Mouse (Mus musculus) spleen, adult 18-20 months (tissue): Measurements from ENCODE around the gene Lrrfip2.

ENCODE experiments used
- DNase-seq, 2 experiments: peaks; one replicate each; pipeline ENCODE4 v3.0.0; 2022; ENCODE audit warnings: mixed read lengths in 2 of 2

Gene Lrrfip2

DNA sequence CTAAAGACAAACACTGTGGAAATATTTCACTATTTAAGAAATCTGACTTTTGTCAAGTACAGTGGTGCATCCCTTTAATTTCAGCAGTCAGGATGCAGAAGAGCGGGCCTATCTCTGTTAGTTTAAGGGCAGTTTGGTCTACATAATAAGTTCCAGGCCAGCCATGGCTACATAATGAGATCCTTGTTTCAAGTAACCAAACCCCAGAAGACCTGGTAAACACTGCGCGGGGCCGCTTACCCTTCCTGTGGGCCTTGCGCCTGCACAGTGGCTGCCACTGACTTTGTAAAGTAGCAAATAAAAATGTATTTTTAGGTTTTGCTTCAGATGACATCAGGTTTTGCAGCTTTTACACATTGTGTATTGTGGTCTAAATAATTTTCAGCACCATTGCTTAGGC lies 106.0 kb downstream of the Lrrfip2 start:
- DNase-seq = no peak

DNA sequence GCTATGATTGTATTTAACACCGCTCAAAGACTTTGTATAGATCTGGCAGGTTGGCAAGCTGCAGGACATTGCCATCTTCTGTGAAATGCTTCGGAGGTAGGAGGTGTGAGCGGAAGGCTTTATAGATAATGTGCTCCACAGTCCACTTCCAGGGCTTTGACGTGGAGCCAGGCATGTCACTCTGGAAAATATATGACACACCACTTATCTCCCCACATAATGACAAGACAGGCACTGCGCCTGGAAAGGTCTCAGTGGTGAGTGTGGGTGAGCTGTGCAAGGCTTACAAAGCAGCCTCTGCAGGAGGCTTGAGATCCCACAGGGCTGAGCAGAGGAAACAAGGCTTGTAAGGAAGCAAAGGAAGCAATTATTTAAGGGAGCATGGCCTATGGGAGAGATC lies 111.1 kb downstream of the Lrrfip2 start:
- no peak for DNase-seq

DNA sequence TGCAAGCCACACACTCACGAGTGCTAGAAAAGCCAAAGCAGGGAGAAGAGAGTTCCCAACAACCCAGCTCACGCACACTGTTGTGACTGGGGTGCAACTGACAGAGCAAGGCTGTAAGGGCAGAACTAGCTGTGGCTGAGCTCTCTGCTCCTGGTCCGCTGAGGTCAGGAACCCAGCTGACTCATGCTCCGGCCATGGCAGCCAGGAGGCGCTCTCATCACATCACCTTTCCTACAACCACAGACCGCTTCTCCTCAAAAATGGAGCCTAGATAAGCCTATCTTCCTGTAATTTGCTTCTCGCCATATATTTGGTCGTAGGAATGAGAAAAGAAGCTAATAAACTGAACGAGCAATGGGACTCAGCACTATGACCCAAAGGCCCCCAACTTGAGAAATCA lies 117.3 kb downstream of the Lrrfip2 start:
- DNase-seq = no peak

DNA sequence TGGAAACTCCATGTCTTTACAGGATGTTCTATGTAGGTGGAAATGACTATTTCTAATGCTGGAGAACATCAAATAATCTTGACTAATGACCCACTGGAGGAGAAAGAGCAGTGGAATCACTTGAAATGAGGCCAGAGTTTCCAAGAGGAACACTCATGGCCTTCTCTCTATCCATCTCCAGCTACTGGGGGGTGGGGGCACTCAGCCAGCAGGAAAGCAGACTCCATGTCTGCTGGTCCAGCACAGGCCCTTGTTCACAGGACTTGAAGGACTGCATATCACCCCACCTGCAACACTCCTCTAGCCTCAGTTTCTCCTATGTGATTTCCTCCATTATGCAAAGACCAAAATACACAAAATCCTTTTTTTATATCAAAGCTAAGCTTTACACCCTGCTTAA lies 120.3 kb downstream of the Lrrfip2 start:
- DNase-seq = no peak

DNA sequence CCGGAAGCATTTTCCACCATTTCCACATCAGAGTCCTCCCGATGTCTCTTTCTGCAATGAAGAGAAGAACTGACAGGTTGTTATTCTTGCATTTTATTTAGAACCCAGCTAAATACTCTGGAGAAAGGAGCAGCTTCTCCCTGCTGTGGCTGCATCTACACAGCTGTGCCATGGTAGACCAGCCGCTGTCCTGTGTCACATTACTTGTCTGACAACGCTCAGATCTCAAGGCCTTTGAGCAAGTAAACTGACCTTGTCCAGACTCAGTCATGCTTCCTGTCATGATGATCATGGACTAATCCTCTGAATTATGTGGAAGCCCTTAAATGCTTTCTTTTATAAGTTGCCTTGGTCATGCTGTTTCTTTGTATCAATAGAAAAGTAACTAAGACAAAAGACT lies 122.4 kb downstream of the Lrrfip2 start:
- DNase-seq = no peak

DNA sequence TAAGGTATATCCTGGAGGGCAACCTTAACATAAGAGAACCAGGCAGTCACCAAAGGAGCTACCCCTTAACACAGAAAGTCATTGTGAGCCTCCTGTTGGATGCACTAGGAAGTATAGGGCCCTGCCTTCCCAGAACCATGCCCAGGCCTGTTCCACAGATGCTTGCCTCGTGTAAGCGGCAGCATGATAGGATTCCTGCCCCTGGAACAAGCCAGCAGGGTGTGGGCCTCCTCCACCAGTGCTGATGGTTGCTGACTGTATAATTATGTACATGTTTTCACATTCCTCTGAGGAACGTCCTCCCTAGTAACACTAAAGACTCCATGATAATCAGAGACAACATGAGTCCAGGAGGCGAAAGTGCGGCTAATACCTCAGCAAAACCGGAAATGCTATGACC lies 126.0 kb downstream of the Lrrfip2 start:
- DNase-seq = no peak

DNA sequence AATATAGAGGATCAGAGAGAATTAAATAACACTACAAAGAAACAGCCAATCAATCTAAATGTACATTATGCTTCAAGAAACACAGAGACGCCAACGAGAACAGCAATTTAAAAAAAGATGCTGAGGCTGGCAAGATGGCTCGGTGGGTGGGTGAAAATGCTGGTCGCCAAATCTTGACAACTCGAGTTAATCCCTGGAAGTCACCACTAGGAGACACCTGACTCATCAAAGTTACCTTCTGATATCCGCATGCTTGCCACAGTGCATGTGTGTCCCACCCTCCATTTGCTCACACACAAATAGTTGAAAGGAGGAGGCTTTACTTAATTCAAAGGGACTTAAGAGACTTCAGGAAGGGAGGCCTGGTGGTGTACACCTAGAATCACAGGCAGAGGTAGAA lies 128.2 kb downstream of the Lrrfip2 start:
- DNase-seq = no peak

DNA sequence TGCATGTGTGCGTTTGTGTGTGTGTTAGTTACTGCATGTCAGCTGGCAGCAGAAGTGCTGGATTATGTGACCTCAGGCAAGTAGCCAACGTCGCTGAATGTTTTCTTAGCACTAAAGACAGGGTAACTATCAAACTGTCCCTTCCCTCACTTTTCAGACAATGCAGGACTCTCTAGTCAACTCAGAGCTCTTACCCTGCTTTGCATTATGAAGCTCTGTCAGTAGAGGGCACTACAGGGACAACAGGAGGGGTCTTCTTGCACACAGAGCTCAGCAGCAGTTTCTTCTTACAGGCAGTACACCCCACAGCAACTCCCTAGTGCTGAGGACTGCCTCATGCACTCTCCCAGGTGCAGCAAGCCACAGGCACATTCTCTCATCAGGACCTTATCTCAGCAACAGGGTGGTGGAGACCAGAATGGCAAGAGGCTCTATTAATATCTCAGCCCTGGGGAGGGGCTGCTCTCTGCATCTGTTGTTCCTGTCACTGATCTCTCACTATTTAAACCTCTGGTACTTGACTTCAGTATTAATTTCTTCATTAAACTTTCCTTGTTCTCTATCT lies 130.4 kb downstream of the Lrrfip2 start:
- DNase-seq = no peak

DNA sequence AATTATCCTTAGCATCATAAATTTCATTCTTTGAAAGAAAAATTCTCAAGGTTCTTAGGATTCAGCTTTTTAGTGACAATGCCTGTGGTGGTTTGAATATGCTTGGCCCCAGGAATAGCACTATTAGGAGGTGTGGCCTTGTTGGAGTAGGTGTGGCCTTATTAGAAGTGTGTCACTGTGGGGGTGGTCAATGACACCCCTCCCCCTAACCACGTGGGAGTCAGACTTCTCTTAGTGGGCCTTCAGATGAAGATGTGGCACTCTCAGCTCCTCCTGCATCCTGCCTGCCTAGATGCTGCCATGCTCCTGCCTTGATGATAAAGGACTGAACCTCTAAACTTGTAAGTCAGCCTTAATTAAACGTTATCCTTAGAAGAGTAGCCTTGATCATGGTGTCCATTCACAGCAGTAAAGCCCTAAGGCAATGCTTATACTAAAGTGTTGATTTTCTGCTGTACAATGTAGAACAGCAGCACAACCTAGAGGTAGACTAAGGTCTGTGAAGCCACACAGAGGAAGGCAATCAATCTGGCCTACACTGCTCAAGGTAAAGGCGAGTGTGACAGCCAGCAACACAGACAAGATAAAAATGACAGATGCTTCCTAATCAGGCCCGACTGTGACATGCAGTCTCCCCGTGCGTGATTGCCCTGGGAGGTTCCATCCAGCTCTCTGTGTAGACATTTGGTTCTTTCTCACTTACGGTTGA lies 134.9 kb downstream of the Lrrfip2 start:
- no peak for DNase-seq

DNA sequence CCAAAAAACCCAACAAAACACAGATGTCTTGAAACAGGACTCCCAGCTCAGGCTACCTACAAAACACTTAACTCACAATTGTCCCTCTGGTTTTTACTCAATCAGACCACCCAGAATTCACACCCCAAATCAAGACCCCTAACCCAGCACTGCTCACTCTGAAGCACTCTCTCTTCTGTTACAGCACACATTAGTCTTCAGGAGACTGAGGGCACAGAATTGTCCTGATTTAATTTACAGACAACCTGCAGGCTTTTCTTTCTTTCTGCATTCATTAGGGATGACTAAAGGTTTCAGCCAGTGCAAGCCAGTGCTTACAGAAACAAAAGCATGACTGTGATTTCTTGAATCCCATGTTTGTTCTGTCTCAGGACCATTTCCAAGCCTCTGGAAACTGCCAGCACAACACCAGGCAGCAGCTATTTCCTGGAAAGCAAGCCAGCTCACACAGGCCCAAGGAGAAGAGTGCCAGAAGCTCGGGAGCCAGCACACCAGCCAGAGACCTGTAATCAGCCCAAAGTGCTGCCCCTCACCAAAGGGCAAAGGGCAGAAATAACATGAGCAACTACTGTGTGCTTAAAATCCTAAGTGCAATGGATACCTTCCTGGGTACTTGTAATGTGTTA lies 143.1 kb downstream of the Lrrfip2 start:
- no peak for DNase-seq

DNA sequence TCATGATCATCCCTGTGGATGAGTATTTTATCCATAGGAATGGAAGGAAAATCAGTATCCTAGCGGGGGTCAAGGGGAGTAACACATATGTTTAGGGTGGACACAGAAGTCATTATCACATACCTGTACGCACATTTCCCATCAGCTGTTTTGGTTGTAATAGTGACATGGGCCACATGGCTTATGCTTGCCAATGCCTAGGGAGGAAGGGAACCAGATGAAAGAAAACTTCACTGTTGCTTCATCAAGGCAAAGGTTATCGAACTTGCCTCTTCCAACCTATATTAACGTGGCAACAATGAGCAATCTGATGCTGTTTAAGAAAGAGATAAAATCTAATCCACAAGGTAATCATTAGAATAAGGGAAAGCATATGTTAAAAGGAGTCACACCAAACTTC lies 144.0 kb downstream of the Lrrfip2 start:
- no peak for DNase-seq

DNA sequence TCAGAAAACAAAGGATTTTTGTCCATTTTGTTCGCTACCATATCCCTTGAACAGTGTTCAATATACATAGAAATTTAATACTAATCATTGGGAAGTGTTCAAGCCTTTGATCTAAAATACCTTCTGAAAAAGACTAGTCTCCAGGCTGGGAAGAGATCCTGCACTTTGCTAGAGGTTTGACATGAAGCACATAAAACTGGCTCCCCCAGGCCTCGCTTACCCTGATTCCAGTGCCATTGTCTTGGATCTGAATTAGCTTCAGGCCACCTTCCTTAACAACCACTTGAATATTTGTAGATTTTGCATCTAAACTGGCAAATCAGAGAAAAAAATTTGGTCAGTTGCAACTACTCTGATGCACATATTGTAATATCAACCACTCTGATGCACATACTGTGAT lies 150.6 kb downstream of the Lrrfip2 start:
- no peak for DNase-seq

DNA sequence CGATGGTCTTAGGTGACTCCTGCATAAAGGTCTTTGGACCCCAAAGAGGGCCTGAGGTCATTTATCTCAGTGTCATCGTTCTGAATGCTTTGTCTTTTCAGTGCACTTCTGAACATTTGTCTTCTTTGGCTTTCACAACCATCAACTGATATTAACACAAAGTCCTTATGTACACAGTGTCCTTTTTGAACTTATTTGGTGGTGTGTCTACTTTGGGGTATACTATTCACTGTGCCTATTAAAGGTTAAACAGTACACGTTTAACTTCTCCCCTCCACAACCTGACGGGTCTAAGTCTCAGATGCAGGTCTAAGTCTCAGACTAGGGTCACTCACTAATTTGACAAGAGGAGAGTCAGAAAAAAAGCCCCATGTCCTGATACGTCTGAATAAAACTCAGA lies 153.2 kb downstream of the Lrrfip2 start:
- no peak for DNase-seq

DNA sequence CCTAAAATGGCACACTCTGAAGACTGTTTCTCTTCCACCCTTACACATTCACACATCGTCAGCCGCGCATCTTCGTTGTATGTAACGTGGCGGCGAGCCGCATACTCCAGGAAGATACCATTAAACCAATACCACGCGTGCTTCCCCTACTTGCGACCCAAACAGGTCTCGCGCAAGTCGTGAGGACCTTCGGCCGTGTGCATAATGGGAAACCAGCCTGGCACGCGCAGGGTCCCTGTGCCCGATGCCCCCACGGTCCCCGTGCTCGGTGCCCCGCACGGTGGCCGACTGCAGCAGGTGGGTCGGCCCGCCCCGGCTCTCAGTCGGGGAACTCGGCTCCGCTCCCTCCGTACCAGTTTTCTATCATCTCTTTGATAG lies 153.7 kb downstream of the Lrrfip2 start:
- DNase-seq = no peak

DNA sequence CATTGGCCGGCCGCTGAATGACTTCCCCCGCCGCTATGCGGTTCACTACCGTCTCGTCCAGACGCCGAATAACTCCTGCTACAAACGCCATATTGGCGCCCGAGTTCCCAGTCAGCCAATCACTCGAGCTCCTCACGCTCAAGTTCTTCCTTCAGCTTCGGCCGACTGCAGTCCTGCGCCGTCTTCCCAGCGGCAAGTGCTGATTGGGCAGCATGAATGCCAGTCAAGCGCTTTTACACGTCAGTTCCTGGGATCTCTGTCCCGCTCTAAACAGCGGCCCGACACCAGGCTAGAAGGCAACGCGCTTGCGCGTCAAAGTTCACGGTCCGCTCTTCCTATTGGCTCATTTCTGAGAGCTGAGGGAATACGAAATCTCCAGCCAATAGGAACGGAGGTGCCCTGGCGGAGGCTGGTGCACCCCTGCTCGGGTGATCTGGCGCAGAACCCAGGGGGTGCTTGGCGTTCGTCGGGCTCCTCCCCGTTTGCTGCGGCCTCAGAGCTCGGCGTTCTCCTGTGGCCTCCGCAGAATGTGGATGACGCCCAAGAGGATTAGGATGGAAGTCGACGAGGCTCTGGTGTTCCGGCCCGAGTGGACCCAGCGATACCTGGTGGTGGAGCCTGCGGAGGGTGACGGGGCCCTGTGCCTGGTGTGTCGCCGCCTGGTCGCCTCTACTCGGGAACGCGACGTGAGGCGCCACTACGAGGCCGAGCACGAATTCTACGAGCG lies 154.2 kb downstream of the Lrrfip2 start, which contains the start of the genes Mlh1 and Epm2aip1:
Gene Mlh1, minus strand, starts transcription at position 358 of the 727 bp plus-strand sequence.
Gene Epm2aip1, plus strand, starts transcription at position 496 of the 727 bp plus-strand sequence.
- peak; percentile 97 for DNase-seq

DNA sequence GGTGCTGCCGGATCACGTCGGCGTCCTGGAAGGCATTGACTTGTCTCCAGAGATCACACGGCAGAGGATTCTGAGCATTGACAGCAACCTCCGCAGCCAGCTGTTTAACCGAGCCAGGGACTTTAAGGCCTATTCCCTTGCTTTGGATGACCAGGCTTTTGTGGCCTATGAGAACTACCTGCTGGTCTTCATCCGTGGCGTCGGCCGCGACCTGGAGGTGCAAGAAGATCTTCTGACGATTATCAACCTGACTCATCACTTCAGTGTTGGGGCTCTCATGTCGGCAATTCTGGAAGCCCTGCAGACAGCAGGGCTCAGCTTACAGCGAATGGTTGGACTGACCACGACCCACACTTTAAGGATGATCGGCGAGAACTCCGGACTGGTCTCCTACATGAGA lies 155.0 kb downstream of the Lrrfip2 start:
- no peak for DNase-seq

DNA sequence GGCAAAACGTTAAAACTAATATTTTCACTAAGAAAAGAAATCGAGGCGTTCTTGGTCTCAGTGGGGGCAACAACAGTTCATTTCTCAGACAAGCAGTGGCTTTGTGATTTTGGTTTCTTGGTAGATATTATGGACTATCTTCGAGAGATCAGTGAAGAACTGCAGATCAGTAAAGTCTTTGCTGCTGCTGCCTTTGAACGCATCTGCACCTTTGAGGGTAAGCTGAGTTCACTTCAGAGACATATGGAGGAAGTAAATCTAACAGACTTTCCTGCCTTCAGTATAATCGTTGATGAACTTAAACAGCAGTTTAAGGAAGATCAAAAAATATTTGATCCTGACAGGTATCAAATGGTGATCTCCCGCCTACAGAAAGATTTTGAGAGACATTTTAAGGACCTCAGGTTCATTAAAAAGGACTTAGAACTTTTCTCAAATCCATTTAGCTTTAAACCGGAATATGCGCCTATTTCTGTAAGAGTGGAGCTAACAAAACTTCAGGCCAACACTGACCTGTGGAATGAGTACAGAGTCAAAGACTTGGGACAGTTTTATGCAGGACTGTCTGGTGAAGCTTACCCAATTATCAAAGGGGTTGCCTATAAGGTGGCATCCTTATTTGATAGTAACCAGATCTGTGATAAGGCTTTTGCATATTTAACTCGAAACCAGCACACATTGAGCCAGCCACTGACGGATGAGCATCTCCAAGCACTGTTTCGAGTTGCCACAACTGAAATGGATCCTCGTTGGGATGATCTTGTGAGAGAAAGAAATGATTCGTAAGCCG lies 155.8 kb downstream of the Lrrfip2 start:
- DNase-seq = no peak

DNA sequence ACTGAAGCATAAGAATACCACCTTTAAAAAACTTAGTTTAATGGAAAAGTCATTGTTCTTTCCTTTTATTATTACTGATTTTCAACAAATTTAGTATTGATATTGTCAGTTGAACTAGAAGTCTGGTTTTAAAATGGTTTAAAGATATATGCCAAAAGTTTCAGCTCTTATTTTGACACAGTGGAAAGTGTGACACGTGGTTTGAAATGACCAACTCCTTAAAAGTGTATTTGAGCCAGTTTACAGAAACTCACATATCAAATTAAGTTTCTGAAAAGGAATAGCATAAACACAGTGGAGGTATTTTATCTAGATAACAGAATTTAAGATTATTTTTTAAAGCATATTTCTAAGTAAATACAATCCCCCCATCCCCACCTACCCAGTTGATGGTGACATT lies 156.6 kb downstream of the Lrrfip2 start:
- no peak for DNase-seq

DNA sequence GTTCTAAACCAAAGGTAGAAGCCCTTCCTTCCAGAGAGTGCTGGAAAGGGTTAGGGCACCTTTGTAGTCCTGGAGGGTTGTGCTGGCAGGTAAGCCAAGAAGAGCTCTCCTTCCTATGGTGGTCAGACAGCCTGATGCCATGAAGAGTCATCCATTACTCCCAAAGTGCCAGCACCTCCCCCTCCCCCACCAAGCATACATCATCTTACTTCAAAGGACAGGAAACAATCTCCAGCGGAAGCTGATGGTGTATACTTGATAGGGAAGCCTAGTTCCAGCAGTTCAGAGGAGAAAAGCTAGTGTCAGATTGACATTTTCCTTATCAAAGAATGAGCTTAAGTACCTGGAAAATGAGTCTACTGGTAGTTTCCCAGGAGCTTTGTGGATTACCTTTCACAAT lies 157.8 kb downstream of the Lrrfip2 start:
- no peak for DNase-seq
